Mouse (Mus musculus) brain, adult 10 weeks (tissue): ENCODE data around the gene F11. TPM values are rescaled to one million over a fixed set of nuclear protein-coding genes. Genes with fewer than 3 reads are reported as not detected.

ENCODE experiments used
- polyA plus RNA-seq: library from polyadenylated mRNA; stranded (reverse); fragments of 350-450 nt; fragmentation: Illumina TruSeq; extraction: RNeasy Lipid Tissue Mini Kit (QIAGEN cat#74804); gene quantifications from one replicate; pipeline ENCODE4 v1.2.3, GENCODE M21; 2015; ENCODE audit warnings: low read depth, low replicate concordance

F11 gene
- polyA plus RNA-seq, result not detected

GRCm38 (mm10) chr8:45261920-45262319, at the start of gene F11:
Gene F11, minus strand, starts transcription at chr8:45262031.

GRCm38 (mm10) chr8:45308366-45308765, 46.5 kb upstream of the F11 start, which contains the start of gene Gm45753:
Gene Gm45753, minus strand, starts transcription at chr8:45308466.

GRCm38 (mm10) chr8:45294687-45295086, 32.9 kb upstream of the F11 start, which contains the start of gene Klkb1:
Gene Klkb1, minus strand, starts transcription at chr8:45294859.

Other genes starting within 250 kb of the F11 start
- not detected for gene Mtnr1a, start 192.9 kb downstream of the F11 start, polyA plus RNA-seq
- gene Klkb1, start 32.8 kb upstream of the F11 start, polyA plus RNA-seq, result 0.13 TPM
- not detected for gene Gm45753, start 46.4 kb upstream of the F11 start, polyA plus RNA-seq
- gene Cyp4v3, start 71.2 kb upstream of the F11 start, polyA plus RNA-seq, result 4.2 TPM
- gene Fam149a, start 120.3 kb upstream of the F11 start, polyA plus RNA-seq, result 21.5 TPM
- 13.4 TPM for gene Tlr3, start 149.0 kb upstream of the F11 start, polyA plus RNA-seq
- gene Sorbs2, start 245.8 kb upstream of the F11 start, polyA plus RNA-seq, result 98.7 TPM